Mouse (Mus musculus) lung, embryonic 16.5 days (tissue): ENCODE results near the gene Gpr182. TPM values are rescaled to one million over a fixed set of nuclear protein-coding genes. Genes with fewer than 3 reads are reported as not detected.

Experiments
- ATAC-seq: fragments of 200-750 bp; cut with Nextera tagmentation; 2 replicates; pipeline ENCODE4 v1.8.0; 2017; ENCODE audit warnings: low read depth, mild to moderate bottlenecking, moderate library complexity
- H3K27ac ChIP-seq: fragments of 300-500 bp; sonication (generic); 2 replicates; pipeline ENCODE4 v1.5.1; 2014; ENCODE audit warnings: mild to moderate bottlenecking, control low read depth, low read length
- H3K27me3 ChIP-seq: fragments of 300-500 bp; sonication (generic); 2 replicates; pipeline ENCODE4 v1.6.1; 2014; ENCODE audit warnings: low read depth, low read length, mixed read lengths; ENCODE audit not compliant: control insufficient read depth, insufficient read depth
- H3K36me3 ChIP-seq: fragments of 300-500 bp; sonication (generic); 2 replicates; pipeline ENCODE4 v1.6.1; 2014; ENCODE audit warnings: low read length; ENCODE audit not compliant: control insufficient read depth, insufficient read depth
- H3K4me1 ChIP-seq: fragments of 300-500 bp; sonication (generic); replicated peaks from 2 replicates; pipeline ENCODE4 v1.6.1; 2014; ENCODE audit warnings: low read length, mixed read lengths; ENCODE audit not compliant: control insufficient read depth, insufficient read depth
- H3K4me2 ChIP-seq: fragments of 300-500 bp; sonication (generic); 2 replicates; pipeline ENCODE4 v1.6.1; 2014; ENCODE audit warnings: low read depth, low read length, control low read depth
- H3K4me3 ChIP-seq: fragments of 300-500 bp; sonication (generic); 2 replicates; pipeline ENCODE4 v1.5.1; 2014; ENCODE audit warnings: mild to moderate bottlenecking, low read length, control low read depth
- H3K9ac ChIP-seq: fragments of 300-500 bp; sonication (generic); 2 replicates; pipeline ENCODE4 v1.6.1; 2014; ENCODE audit warnings: low read length, control low read depth
- H3K9me3 ChIP-seq: fragments of 300-500 bp; sonication (generic); 2 replicates; pipeline ENCODE4 v1.6.1; 2016; ENCODE audit warnings: low read length; ENCODE audit not compliant: control insufficient read depth
- WGBS: fragments of 180-500 bp; shearing (Covaris S2); extraction: QIAGEN DNeasy Blood & Tissue Kit; methylation state at CpG from one replicate; pipeline ENCODE4 v1.1.7; 2014; 5-methylcytosine and 5-hydroxymethylcytosine counted together
- polyA plus RNA-seq: library from polyadenylated mRNA; unstranded; fragments of >200 nt; fragmentation: Nextera tagmentation; extraction: Ambion mirVana; gene quantifications from 2 replicates; pipeline ENCODE4 v1.2.1, GENCODE M21; 2015

The Gpr182 gene
- polyA plus RNA-seq, 1 experiment from 2014 or later, result 17.3 TPM

GRCm38 (mm10) chr10:127707721-127708120 lies 43.8 kb downstream of the Gpr182 start:
- Histone ChIP-seq H3K4me1 (no peaks in the 10 kb centered on the region; the same call in 1 of the 2 replicates), H3K9ac (no peak overlapping the region), H3K27me3 (no peaks in the 10 kb centered on the region), H3K4me3 (no peak overlapping the region), H3K4me2 (no peak overlapping the region), H3K9me3 (no peaks in the 10 kb centered on the region), H3K27ac (no peak overlapping the region), H3K36me3 (no peaks in the 10 kb centered on the region)
- ATAC-seq, result 0 out of 2 replicates have a peak, but pooled peaks have one; percentile 10
- WGBS, result 59% methylated on average over 7 of the region's 7 CpGs

DNA sequence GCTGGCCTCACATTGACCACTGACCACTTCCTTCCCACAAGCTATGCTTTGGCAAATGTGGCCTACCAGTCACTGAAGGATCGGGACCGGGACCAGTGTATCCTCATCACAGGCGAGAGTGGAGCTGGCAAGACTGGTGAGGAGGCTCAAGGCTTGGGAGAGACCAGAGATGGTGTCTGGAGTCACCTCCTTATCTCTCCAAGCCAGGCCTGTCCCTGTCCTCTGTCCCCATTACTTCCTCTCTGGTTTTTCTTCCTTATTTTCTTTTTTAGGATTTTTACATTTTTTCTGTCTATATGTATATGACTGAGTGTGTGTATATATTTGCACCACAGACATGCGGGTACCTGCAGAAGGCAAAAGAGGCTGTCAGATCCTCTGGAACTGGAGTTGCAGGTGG lies 45.7 kb downstream of the Gpr182 start:
- Histone ChIP-seq H3K4me1 (no peaks in the 10 kb centered on the region; the same call in 1 of the 2 replicates), H3K4me2 (no peak overlapping the region), H3K9me3 (no peaks in the 10 kb centered on the region), H3K4me3 (no peak overlapping the region), H3K27ac (no peak overlapping the region), H3K27me3 (no peaks in the 10 kb centered on the region), H3K9ac (no peak overlapping the region), H3K36me3 (no peaks in the 10 kb centered on the region)
- 90% methylated on average over 4 of the region's 4 CpGs for WGBS
- ATAC-seq, result no peak

GRCm38 (mm10) chr10:127704766-127705220 lies 46.7 kb downstream of the Gpr182 start, which contains the start of gene Myo1a:
Myo1a (plus strand) TSS chr10:127705170.
- no peak for ATAC-seq
- Histone ChIP-seq H3K9ac (no peak within 1 kb of the TSS), H3K4me1 (no peaks in the 10 kb centered on the region; the same call in 1 of the 2 replicates), H3K9me3 (no peaks in the 10 kb centered on the region), H3K27ac (no peak within 1 kb of the TSS), H3K4me3 (no peak within 1 kb of the TSS), H3K27me3 (no peaks in the 10 kb centered on the region), H3K4me2 (no peak within 1 kb of the TSS), H3K36me3 (no peaks in the 10 kb centered on the region)
- 53% methylated on average over 2 of the region's 2 CpGs for WGBS

- H3K9me3 ChIP-seq, result no peaks in the 10 kb centered on the region
- H3K27ac ChIP-seq, result no peak overlapping the region
- no peak overlapping the region for H3K4me2 ChIP-seq
- no peaks in the 10 kb centered on the region for H3K27me3 ChIP-seq
- no peaks in the 10 kb centered on the region for H3K36me3 ChIP-seq
- H3K4me3 ChIP-seq, result no peak overlapping the region
- H3K9ac ChIP-seq, result no peak overlapping the region
- H3K4me1 ChIP-seq, result no peaks in the 10 kb centered on the region; the same call in 1 of the 2 replicates
- no peak for ATAC-seq
- 41% methylated on average over 2 of the region's 2 CpGs for WGBS
Observed at GRCm38 (mm10) chr10:127704293-127704692, 47.2 kb downstream of the Gpr182 start.

DNA sequence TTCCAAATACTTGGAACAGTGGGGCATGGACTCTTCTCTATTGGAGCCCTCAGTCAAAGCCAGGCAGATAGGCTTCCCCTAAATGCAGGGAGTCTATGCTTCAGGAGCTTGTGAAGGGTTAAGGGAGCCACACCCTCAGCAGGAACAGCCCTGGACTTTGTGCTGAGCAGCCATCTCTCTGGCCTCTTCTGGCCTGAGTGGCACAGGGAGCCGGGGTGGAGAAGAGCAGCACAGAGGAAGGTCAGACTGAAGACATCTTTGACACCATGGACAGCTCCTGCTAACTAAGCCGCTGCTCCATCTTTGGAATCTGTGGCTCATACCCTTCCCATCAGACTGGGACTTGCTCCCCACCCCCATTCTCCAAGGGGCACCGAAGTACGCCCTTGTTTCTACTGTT lies 48.2 kb downstream of the Gpr182 start:
- Histone ChIP-seq H3K9me3 (no peaks in the 10 kb centered on the region), H3K36me3 (no peaks in the 10 kb centered on the region), H3K27ac (no peak overlapping the region), H3K4me2 (no peak overlapping the region), H3K4me1 (no peaks in the 10 kb centered on the region; the same call in 1 of the 2 replicates), H3K27me3 (no peaks in the 10 kb centered on the region), H3K4me3 (no peak overlapping the region), H3K9ac (no peak overlapping the region)
- WGBS, result 34% methylated on average over 4 of the region's 4 CpGs
- ATAC-seq, result no peak

- Histone ChIP-seq H3K36me3 (peaks cover 11% of the 10 kb centered on the region; the same call in 1 of the 2 replicates), H3K9me3 (no peaks in the 10 kb centered on the region), H3K4me2 (no peak overlapping the region), H3K4me3 (no peak overlapping the region), H3K9ac (no peak overlapping the region), H3K27me3 (no peaks in the 10 kb centered on the region), H3K4me1 (no peaks in the 10 kb centered on the region), H3K27ac (no peak overlapping the region)
- ATAC-seq, result no peak
- 92% methylated on average over 7 of the region's 7 CpGs for WGBS
Observed at GRCm38 (mm10) chr10:127698966-127699365, 52.6 kb downstream of the Gpr182 start.

Other genes starting within 250 kb of the Gpr182 start
- 155 and 169 TPM in 2 replicates for gene Ndufa4l2, start 236.8 kb downstream of the Gpr182 start, polyA plus RNA-seq
- gene Shmt2, start 229.3 kb downstream of the Gpr182 start, polyA plus RNA-seq, result 116 and 119 TPM in 2 replicates
- gene Nxph4, start 217.2 kb downstream of the Gpr182 start, polyA plus RNA-seq, result 1.8 TPM in 2 replicates
- gene Lrp1, start 130.6 kb downstream of the Gpr182 start, polyA plus RNA-seq, result 78.9 and 83.6 TPM in 2 replicates
- 47.4 and 49.2 TPM in 2 replicates for gene Stat6, start 108.7 kb downstream of the Gpr182 start, polyA plus RNA-seq
- 12.6 and 13.2 TPM in 2 replicates for gene Nemp1, start 84.8 kb downstream of the Gpr182 start, polyA plus RNA-seq
- gene Nab2, start 83.2 kb downstream of the Gpr182 start, polyA plus RNA-seq, result 16.2 and 17.9 TPM in 2 replicates
- 0.19 and 0.39 TPM in 2 replicates for gene Myo1a, start 46.6 kb downstream of the Gpr182 start, polyA plus RNA-seq
- gene Tac2, start 27.3 kb downstream of the Gpr182 start, polyA plus RNA-seq, result not detected in 2 replicates
- 2.3 and 2.6 TPM in 2 replicates for gene Zbtb39, start 12.2 kb downstream of the Gpr182 start, polyA plus RNA-seq
- gene Rdh1, start 8.0 kb upstream of the Gpr182 start, polyA plus RNA-seq, result 0.08 TPM in 1 of 2 replicates, not detected in the other
- not detected in 2 replicates for gene Rdh16f1, start 8.1 kb upstream of the Gpr182 start, polyA plus RNA-seq
- gene Rdh9, start 24.7 kb upstream of the Gpr182 start, polyA plus RNA-seq, result not detected in 2 replicates
- gene Rdh16, start 49.4 kb upstream of the Gpr182 start, polyA plus RNA-seq, result not detected in 2 replicates
- gene Rdh19, start 98.2 kb upstream of the Gpr182 start, polyA plus RNA-seq, result not detected in 2 replicates
- gene Rdh16f2, start 114.7 kb upstream of the Gpr182 start, polyA plus RNA-seq, result not detected in 2 replicates
- 0.69 TPM in 1 of 2 replicates, not detected in the other for gene Rdh7, start 137.1 kb upstream of the Gpr182 start, polyA plus RNA-seq
- 0.08 TPM in 1 of 2 replicates, not detected in the other for gene Sdr9c7, start 146.8 kb upstream of the Gpr182 start, polyA plus RNA-seq